Mouse (Mus musculus) NIH3T3 (cell line): ENCODE measurements around the gene Iqsec1.

ENCODE experiments used
- DNase-seq: peaks from one replicate; pipeline ENCODE4 v3.0.0-alpha.2; 2012; ENCODE audit warnings: low read depth

Gene Iqsec1

GRCm38 (mm10) chr6:90889356-90890285 lies 98.9 kb downstream of the Iqsec1 start:
- DNase-seq: no peak

- peak; percentile 33 for DNase-seq
These were observed 101.3 kb downstream of the Iqsec1 start for GRCm38 (mm10) chr6:90887024-90887775.

GRCm38 (mm10) chr6:90885626-90886025 lies 102.9 kb downstream of the Iqsec1 start:
- no peak for DNase-seq

- no peak for DNase-seq
These were observed 103.9 kb downstream of the Iqsec1 start for GRCm38 (mm10) chr6:90884631-90885030.

GRCm38 (mm10) chr6:90880975-90881374 lies 107.5 kb downstream of the Iqsec1 start:
- no peak for DNase-seq

GRCm38 (mm10) chr6:90880404-90880803 lies 108.1 kb downstream of the Iqsec1 start:
- DNase-seq: no peak

- peak; percentile 5 for DNase-seq
These were observed 116.9 kb downstream of the Iqsec1 start for GRCm38 (mm10) chr6:90871581-90871980.

- DNase-seq: no peak
These were observed 120.5 kb downstream of the Iqsec1 start for GRCm38 (mm10) chr6:90868033-90868432.

- no peak for DNase-seq
These were observed 127.1 kb downstream of the Iqsec1 start for GRCm38 (mm10) chr6:90861370-90861769.

GRCm38 (mm10) chr6:90857844-90858243 lies 130.6 kb downstream of the Iqsec1 start:
- DNase-seq: no peak

- DNase-seq: peak; percentile 62
These were observed 136.1 kb downstream of the Iqsec1 start for GRCm38 (mm10) chr6:90852360-90852759.

- no peak for DNase-seq
These were observed 140.4 kb downstream of the Iqsec1 start for GRCm38 (mm10) chr6:90848068-90848467.

GRCm38 (mm10) chr6:90847523-90847922 lies 141.0 kb downstream of the Iqsec1 start:
- DNase-seq: no peak

GRCm38 (mm10) chr6:90839972-90840371 lies 148.5 kb downstream of the Iqsec1 start:
- DNase-seq: no peak

GRCm38 (mm10) chr6:90836749-90837148 lies 151.7 kb downstream of the Iqsec1 start:
- no peak for DNase-seq

GRCm38 (mm10) chr6:90829536-90829935 lies 158.9 kb downstream of the Iqsec1 start:
- no peak for DNase-seq

GRCm38 (mm10) chr6:90825063-90825462 lies 163.4 kb downstream of the Iqsec1 start:
- DNase-seq: no peak

GRCm38 (mm10) chr6:90823322-90823721 lies 165.2 kb downstream of the Iqsec1 start:
- DNase-seq: no peak

GRCm38 (mm10) chr6:90821916-90822602 lies 166.4 kb downstream of the Iqsec1 start:
- no peak for DNase-seq

- DNase-seq: peak; percentile 74
These were observed 168.6 kb downstream of the Iqsec1 start for GRCm38 (mm10) chr6:90819880-90820279.

- DNase-seq: peak; percentile 93
These were observed 169.5 kb downstream of the Iqsec1 start for GRCm38 (mm10) chr6:90818956-90819355.

- no peak for DNase-seq
These were observed 171.9 kb downstream of the Iqsec1 start for GRCm38 (mm10) chr6:90816551-90816950.
